In the genomic region with DNA sequence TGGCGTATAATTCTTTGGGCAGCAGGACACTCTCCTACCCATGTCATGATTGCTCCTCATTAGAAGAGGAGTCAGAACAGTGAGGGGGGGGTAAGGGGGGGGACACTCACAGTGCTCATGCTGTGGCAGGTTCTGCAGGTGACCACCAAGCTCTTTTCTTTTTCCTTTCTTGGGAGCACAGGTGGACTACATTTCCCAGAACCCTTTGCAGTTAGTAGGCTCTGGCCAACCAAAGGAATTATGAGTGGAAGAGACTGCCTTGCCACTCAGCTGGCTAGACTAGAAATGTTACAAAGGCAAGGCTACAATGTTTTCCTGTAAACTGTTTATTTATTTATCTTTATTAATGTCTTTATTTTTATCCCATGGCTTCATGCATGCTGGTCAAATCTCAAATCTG, we compare ENCODE assay signal across 16 mouse cellular contexts.
"Had no signal": no experiment of that assay in that cellular context is flagged by ENCODE, and none has a peak within 500 bp of the region (broad histone marks: within the 10 kb centered on the region; RNA-seq: fewer than 3 reads in every experiment).

No protein-coding gene starts in this region.

- H3K4me3 ChIP-seq: neural tube, embryonic 12.5 days; neural tube, embryonic 13.5 days; stomach, embryonic 15.5 days had no signal

- H3K27me3 ChIP-seq: neural tube, embryonic 12.5 days; neural tube, embryonic 13.5 days; stomach, embryonic 15.5 days had no signal

- DNase-seq: retina, postnatal 1 day; right cerebral cortex, adult 18-20 months; right cerebral cortex, postnatal 14 days; right cerebral cortex, postnatal 25 days; right cerebral cortex, postnatal 4 days; spleen, adult 18-20 months; thymus, adult 18-20 months; thymus, adult 2 months; thymus, postnatal 14 days; thymus, postnatal 25 days; thymus, postnatal 36 days; thymus, postnatal 4 days had no signal

- H3K36me3 ChIP-seq: neural tube, embryonic 12.5 days; neural tube, embryonic 13.5 days; stomach, embryonic 15.5 days had no signal

- H3K4me1 ChIP-seq: neural tube, embryonic 12.5 days; neural tube, embryonic 13.5 days had no signal

- H3K9ac ChIP-seq: neural tube, embryonic 12.5 days; neural tube, embryonic 13.5 days; stomach, embryonic 15.5 days had no signal

- H3K9me3 ChIP-seq: neural tube, embryonic 12.5 days; neural tube, embryonic 13.5 days; stomach, embryonic 15.5 days had no signal

- H3K4me2 ChIP-seq: neural tube, embryonic 12.5 days; neural tube, embryonic 13.5 days; stomach, embryonic 15.5 days had no signal

- H3K27ac ChIP-seq: neural tube, embryonic 12.5 days; neural tube, embryonic 13.5 days; stomach, embryonic 15.5 days; stomach, postnatal 0 days had no signal
